Mouse (Mus musculus) effector memory CD4-positive, alpha-beta T cell, adult 5 months (primary cell): Measurements from ENCODE around the gene Agtr1a. TPM values are rescaled to one million over a fixed set of nuclear protein-coding genes. Genes with fewer than 3 reads are reported as not detected.

Experiments used
- polyA plus RNA-seq: library from polyadenylated mRNA; unstranded; fragments of 100-300 nt; shearing (Covaris generic); gene quantifications from one replicate; pipeline ENCODE4 v1.2.1, GENCODE M21; 2017

Agtr1a gene
- polyA plus RNA-seq, result not detected

GRCm38 (mm10) chr13:30336148-30336801 is at the start of gene Agtr1a:
Gene Agtr1a, plus strand, starts transcription at chr13:30336441.

Other genes starting within 250 kb of the Agtr1a start
- 38.8 TPM for gene Mboat1, start 200.0 kb upstream of the Agtr1a start, polyA plus RNA-seq
- 137 TPM for gene Uqcrfs1, start 208.9 kb downstream of the Agtr1a start, polyA plus RNA-seq